Mouse (Mus musculus) MEL (cell line): Measurements from ENCODE around the gene Dand5.

Experiments
- CTCF ChIP-seq, 3 experiments: IDR thresholded peaks in 2 of 3; conservative IDR thresholded peaks in 1 of 3; 2 replicates each; pipeline ENCODE4 v1.5.1; 2011 to 2012; ENCODE audit warnings: low read length in 3 of 3, low read depth in 2 of 3, mild to moderate bottlenecking in 2 of 3, improper control_type of control experiment in 1 of 3, inconsistent platforms in 1 of 3, mixed read lengths in 1 of 3, moderate library complexity in 1 of 3; ENCODE audit not compliant: control insufficient read depth in 1 of 3, insufficient read depth in 1 of 3, poor library complexity in 1 of 3, severe bottlenecking in 1 of 3
- ELF1 ChIP-seq: IDR thresholded peaks from 2 replicates; pipeline ENCODE4 v1.6.1; 2014; ENCODE audit warnings: low read depth, mild to moderate bottlenecking, inconsistent platforms, low read length, improper control_type of control experiment, moderate library complexity
- EP300 ChIP-seq, 2 experiments: IDR thresholded peaks; 2 replicates each; pipeline ENCODE4 v1.6.1; 2011; ENCODE audit warnings: improper control_type of control experiment in 2 of 2, low read length in 2 of 2, low read depth in 1 of 2, mild to moderate bottlenecking in 1 of 2
- HCFC1 ChIP-seq: IDR thresholded peaks from 2 replicates; pipeline ENCODE4 v1.6.1; 2012; ENCODE audit warnings: low read depth, mild to moderate bottlenecking, inconsistent platforms, low read length, improper control_type of control experiment, moderate library complexity
- MEF2A ChIP-seq: IDR thresholded peaks from 2 replicates; pipeline ENCODE4 v1.6.1; 2014; ENCODE audit warnings: low read depth, mild to moderate bottlenecking, inconsistent platforms, low read length, improper control_type of control experiment; ENCODE audit not compliant: poor library complexity, insufficient replicate concordance, severe bottlenecking; ENCODE audit errors: extremely low read depth
- MYC ChIP-seq: IDR thresholded peaks from 2 replicates; pipeline ENCODE4 v1.6.1; 2011; ENCODE audit warnings: low read depth, mild to moderate bottlenecking, low read length, improper control_type of control experiment, moderate library complexity
- POLR2A ChIP-seq, 2 experiments: IDR thresholded peaks; 2 replicates each; pipeline ENCODE4 v1.6.1; 2011 to 2012; ENCODE audit warnings: low read length in 2 of 2, mild to moderate bottlenecking in 2 of 2, control low read depth in 1 of 2, improper control_type of control experiment in 1 of 2, low read depth in 1 of 2, moderate library complexity in 1 of 2; ENCODE audit not compliant: control insufficient read depth in 1 of 2, insufficient read depth in 1 of 2, poor library complexity in 1 of 2
- RAD21 ChIP-seq: IDR thresholded peaks from 2 replicates; pipeline ENCODE4 v1.6.1; 2011; ENCODE audit warnings: mild to moderate bottlenecking, low read depth, low read length, improper control_type of control experiment
- SIN3A ChIP-seq: IDR thresholded peaks from 2 replicates; pipeline ENCODE4 v1.6.1; 2012; ENCODE audit warnings: low read length, improper control_type of control experiment, inconsistent platforms
- TCF12 ChIP-seq: IDR thresholded peaks from 2 replicates; pipeline ENCODE4 v1.6.1; 2014; ENCODE audit warnings: low read depth, mild to moderate bottlenecking, inconsistent platforms, low read length, improper control_type of control experiment, moderate library complexity
- UBTF ChIP-seq: IDR thresholded peaks from 2 replicates; pipeline ENCODE4 v1.6.1; 2012; ENCODE audit warnings: low read depth, mild to moderate bottlenecking, inconsistent platforms, low read length, improper control_type of control experiment, moderate library complexity, borderline replicate concordance; ENCODE audit not compliant: insufficient read depth
- USF2 ChIP-seq, 2 experiments: IDR thresholded peaks; 2 replicates each; pipeline ENCODE4 v1.6.1; 2011 to 2012; ENCODE audit warnings: improper control_type of control experiment in 2 of 2, low read length in 2 of 2, borderline replicate concordance in 1 of 2, inconsistent platforms in 1 of 2, low read depth in 1 of 2, mild to moderate bottlenecking in 1 of 2; ENCODE audit not compliant: insufficient read depth in 1 of 2
- ZKSCAN1 ChIP-seq: IDR thresholded peaks from 2 replicates; pipeline ENCODE4 v1.6.1; 2012; ENCODE audit warnings: low read depth, mild to moderate bottlenecking, inconsistent platforms, low read length, improper control_type of control experiment, moderate library complexity
- ZMIZ1 ChIP-seq: IDR thresholded peaks from 2 replicates; pipeline ENCODE4 v1.6.1; 2012; ENCODE audit warnings: low read depth, mild to moderate bottlenecking, inconsistent platforms, low read length, improper control_type of control experiment, moderate library complexity

GRCm38 (mm10) chr8:84783198-84783918 is 39.3 kb downstream of the Dand5 start:
- TF ChIP-seq RAD21 (no peak), MYC (no peak), EP300 (IDR thresholded peaks at IDR 0.05; ENCODE audit: low read depth in 1 of 2, low read length in 2 of 2) (no peak), CTCF (IDR thresholded peaks at IDR 0.05 in 2 of 3, conservative IDR thresholded peaks at IDR 0.05 in 1 of 3; ENCODE audit: control insufficient read depth in 1 of 3, insufficient read depth in 1 of 3, low read depth in 2 of 3, low read length in 3 of 3, poor library complexity in 1 of 3, severe bottlenecking in 1 of 3) (no peak), UBTF (no peak), SIN3A (no peak), TCF12 (no peak), MEF2A (no peak), ZMIZ1 (no peak), POLR2A (IDR thresholded peaks at IDR 0.05; ENCODE audit: control insufficient read depth in 1 of 2, insufficient read depth in 1 of 2, low read depth in 1 of 2, low read length in 2 of 2, poor library complexity in 1 of 2) (no peak), ZKSCAN1 (no peak), ELF1 (no peak), USF2 (IDR thresholded peaks at IDR 0.05; ENCODE audit: borderline replicate concordance in 1 of 2, insufficient read depth in 1 of 2, low read depth in 1 of 2, low read length in 2 of 2) (no peak), HCFC1 (no peak)
